Comparison of ENCODE assay signal across 20 mouse cellular contexts in genomic region chr6:51485646-51486045, GRCm38 (mm10). TPM values are rescaled to one million over a fixed set of nuclear protein-coding genes. Genes with fewer than 3 reads are reported as not detected.
DNase-seq lines count a peak whose midpoint lies in the region; ATAC-seq lines count a peak whose summit lies in the region.
"Had no signal": no experiment of that assay in that cellular context is flagged by ENCODE, and none has a peak within 500 bp of the region (broad histone marks: within the 10 kb centered on the region; RNA-seq: fewer than 3 reads in every experiment).

No protein-coding gene starts in this region.

- no peaks in the 10 kb centered on the region for H3K27me3 ChIP-seq in heart, embryonic 12.5 days (replicated peaks)
- no peaks in the 10 kb centered on the region for H3K27me3 ChIP-seq in midbrain, embryonic 11.5 days (ENCODE audit: control insufficient read depth, insufficient read depth, low read length)
- H3K27me3 ChIP-seq in midbrain, embryonic 13.5 days, result no peaks in the 10 kb centered on the region
- H3K27me3 ChIP-seq: embryonic facial prominence, embryonic 13.5 days; hindbrain, embryonic 13.5 days; neural tube, embryonic 13.5 days had no signal

- no peak overlapping the region for H3K4me2 ChIP-seq in heart, embryonic 12.5 days
- no peak overlapping the region for H3K4me2 ChIP-seq in midbrain, embryonic 11.5 days
- no peak overlapping the region for H3K4me2 ChIP-seq in midbrain, embryonic 13.5 days (replicated peaks)
- H3K4me2 ChIP-seq: embryonic facial prominence, embryonic 13.5 days; hindbrain, embryonic 13.5 days; neural tube, embryonic 13.5 days had no signal

- H3K9me3 ChIP-seq in heart, embryonic 12.5 days (replicated peaks), result peaks cover 5% of the 10 kb centered on the region
- H3K9me3 ChIP-seq in midbrain, embryonic 11.5 days (ENCODE audit: control insufficient read depth, low read length), result 0 out of 2 replicates have a peak, but pooled peaks cover 2% of the 10 kb centered on the region
- no peaks in the 10 kb centered on the region for H3K9me3 ChIP-seq in midbrain, embryonic 13.5 days
- H3K9me3 ChIP-seq: hindbrain, embryonic 13.5 days; neural tube, embryonic 13.5 days had no signal

- intact Hi-C loops in heart, postnatal 14 days (cut with DNase I), result no loop called here

- no peak overlapping the region for H3K4me3 ChIP-seq in heart, embryonic 12.5 days
- no peak overlapping the region for H3K4me3 ChIP-seq in midbrain, embryonic 11.5 days (ENCODE audit: low read depth, low read length)
- H3K4me3 ChIP-seq in midbrain, embryonic 13.5 days (replicated peaks), result no peak overlapping the region
- H3K4me3 ChIP-seq: embryonic facial prominence, embryonic 13.5 days; hindbrain, embryonic 13.5 days; left cerebral cortex, adult 2 months; neural tube, embryonic 13.5 days had no signal

- no peak overlapping the region for H3K9ac ChIP-seq in heart, embryonic 12.5 days
- no peak overlapping the region for H3K9ac ChIP-seq in midbrain, embryonic 11.5 days (ENCODE audit: low read length)
- H3K9ac ChIP-seq in midbrain, embryonic 13.5 days (replicated peaks), result no peak overlapping the region
- H3K9ac ChIP-seq: embryonic facial prominence, embryonic 13.5 days; hindbrain, embryonic 13.5 days; neural tube, embryonic 13.5 days had no signal

- peaks cover 29% of the 10 kb centered on the region for H3K4me1 ChIP-seq in heart, embryonic 12.5 days (replicated peaks)
- no peaks in the 10 kb centered on the region for H3K4me1 ChIP-seq in midbrain, embryonic 11.5 days (ENCODE audit: control insufficient read depth, insufficient read depth, low read length)
- H3K4me1 ChIP-seq in midbrain, embryonic 13.5 days (replicated peaks), result no peaks in the 10 kb centered on the region
- H3K4me1 ChIP-seq: embryonic facial prominence, embryonic 13.5 days; hindbrain, embryonic 13.5 days; neural tube, embryonic 13.5 days had no signal

- peaks cover 26% of the 10 kb centered on the region for H3K36me3 ChIP-seq in heart, embryonic 12.5 days
- peaks cover 8% of the 10 kb centered on the region for H3K36me3 ChIP-seq in midbrain, embryonic 11.5 days (ENCODE audit: control insufficient read depth, insufficient read depth, low read length)
- peaks cover 36% of the 10 kb centered on the region for H3K36me3 ChIP-seq in midbrain, embryonic 13.5 days

- WGBS in heart, embryonic 12.5 days, result 48% methylated on average over 2 of the region's 2 CpGs
- WGBS in midbrain, embryonic 11.5 days, result 69% methylated on average over 2 of the region's 2 CpGs
- 49% methylated on average over 2 of the region's 2 CpGs for whole genome bisulfite sequencing in midbrain, embryonic 13.5 days

- no peak for DNase-seq in heart, postnatal 14 days
- DNase-seq in midbrain, embryonic 11.5 days (ENCODE audit: low spot score, missing footprints), result peak; percentile 79
- peak; percentile 61 for DNase-seq in ZHBTc4 (ENCODE audit: low read depth, low spot score)
- no peak for DNase-seq in adrenal gland, postnatal 10 days
- DNase-seq in yolk sac, embryonic 10.5 days (ENCODE audit: low spot score), result no peak
- DNase-seq: adrenal gland, adult 2 months; cerebellum, adult 9-10 months; gastrocnemius, postnatal 10 days; kidney, adult 9 months; kidney, postnatal 25 days; left cerebral cortex, postnatal 4 days; lung, adult 2 months; thymus, postnatal 25 days had no signal

- peak overlapping the region; percentile 30; the same call in 1 of the 2 replicates for H3K27ac ChIP-seq in heart, embryonic 12.5 days (ENCODE audit: poor library complexity, severe bottlenecking)
- H3K27ac ChIP-seq in midbrain, embryonic 11.5 days (ENCODE audit: low read depth, low read length), result no peak overlapping the region
- no peak overlapping the region for H3K27ac ChIP-seq in midbrain, embryonic 13.5 days
- H3K27ac ChIP-seq: embryonic facial prominence, embryonic 13.5 days; hindbrain, embryonic 13.5 days; left cerebral cortex, adult 2 months; neural tube, embryonic 13.5 days had no signal

- ATAC-seq in heart, embryonic 12.5 days (ENCODE audit: insufficient number of reproducible peaks, low FRiP score), result no peak
- ATAC-seq in midbrain, embryonic 11.5 days (ENCODE audit: low FRiP score), result no peak
- no peak for ATAC-seq in midbrain, embryonic 13.5 days
- peak; percentile 80 for ATAC-seq in megakaryocyte-erythroid progenitor cell, adult 5-6 weeks (replicated peaks; ENCODE audit: low FRiP score, low TSS enrichment, poor library complexity, severe bottlenecking)

RNA-seq across cellular contexts. Expression of gene Cbx3, which starts 15.5 kb away (rescaled TPM):
- polyA plus RNA-seq in heart, embryonic 12.5 days (2016; fragmentation: Nextera tagmentation; extraction: Ambion mirVana), result 372 and 391 TPM in 2 replicates
- 10 to 100 TPM; 77.3 to 81.0 TPM for total RNA-seq in heart, postnatal 14 days (2021)
- polyA plus RNA-seq in midbrain, embryonic 11.5 days (2014; fragmentation: Nextera tagmentation; extraction: Ambion mirVana), result 757 and 781 TPM in 2 replicates
- 593 and 670 TPM in 2 replicates for polyA plus RNA-seq in midbrain, embryonic 13.5 days (2015; fragmentation: Nextera tagmentation; extraction: Ambion mirVana)
- total RNA-seq in megakaryocyte-erythroid progenitor cell, adult 5-6 weeks (2014; fragmentation: Nextera tagmentation), result 292 and 301 TPM in 2 replicates
- total RNA-seq in megakaryocyte-erythroid progenitor cell, adult 5-6 weeks (2017), result 423 and 530 TPM in 2 replicates
- 100 to 1,000 TPM; 109 to 125 TPM for total RNA-seq in adrenal gland, postnatal 10 days (2021)

RNA-seq across cellular contexts. Expression of gene Hnrnpa2b1, which starts 16.0 kb away (rescaled TPM):
- 1,461 and 1,470 TPM in 2 replicates for polyA plus RNA-seq in heart, embryonic 12.5 days (2016; fragmentation: Nextera tagmentation; extraction: Ambion mirVana)
- total RNA-seq in heart, postnatal 14 days (2021), result 100 to 1,000 TPM; 433 to 481 TPM
- 1,654 and 1,893 TPM in 2 replicates for polyA plus RNA-seq in midbrain, embryonic 11.5 days (2014; fragmentation: Nextera tagmentation; extraction: Ambion mirVana)
- 2,073 and 2,164 TPM in 2 replicates for polyA plus RNA-seq in midbrain, embryonic 13.5 days (2015; fragmentation: Nextera tagmentation; extraction: Ambion mirVana)
- 1,156 and 1,577 TPM in 2 replicates for total RNA-seq in megakaryocyte-erythroid progenitor cell, adult 5-6 weeks (2014; fragmentation: Nextera tagmentation)
- total RNA-seq in megakaryocyte-erythroid progenitor cell, adult 5-6 weeks (2017), result 1,688 and 2,170 TPM in 2 replicates
- 100 to 1,000 TPM; 559 to 669 TPM for total RNA-seq in adrenal gland, postnatal 10 days (2021)

RNA-seq across cellular contexts. Expression of gene Snx10, which starts 38.1 kb away (rescaled TPM):
- polyA plus RNA-seq in heart, embryonic 12.5 days (2016; fragmentation: Nextera tagmentation; extraction: Ambion mirVana), result 21.4 and 23.7 TPM in 2 replicates
- total RNA-seq in heart, postnatal 14 days (2021), result 10 to 100 TPM in 1 of 2 experiments, 1 to 10 TPM in 1; 7.3 to 10.8 TPM
- 52.0 and 53.4 TPM in 2 replicates for polyA plus RNA-seq in midbrain, embryonic 11.5 days (2014; fragmentation: Nextera tagmentation; extraction: Ambion mirVana)
- 48.7 and 49.6 TPM in 2 replicates for polyA plus RNA-seq in midbrain, embryonic 13.5 days (2015; fragmentation: Nextera tagmentation; extraction: Ambion mirVana)
- 17.0 and 36.2 TPM in 2 replicates for total RNA-seq in megakaryocyte-erythroid progenitor cell, adult 5-6 weeks (2014; fragmentation: Nextera tagmentation)
- 16.2 and 55.9 TPM in 2 replicates for total RNA-seq in megakaryocyte-erythroid progenitor cell, adult 5-6 weeks (2017)
- total RNA-seq in adrenal gland, postnatal 10 days (2021), result 10 to 100 TPM; 36.5 to 47.0 TPM

RNA-seq across cellular contexts. Expression of gene Nfe2l3, which starts 53.2 kb away (rescaled TPM):
- polyA plus RNA-seq in heart, embryonic 12.5 days (2016; fragmentation: Nextera tagmentation; extraction: Ambion mirVana), result 5.3 and 5.4 TPM in 2 replicates
- total RNA-seq in heart, postnatal 14 days (2021), result 1 to 10 TPM in 1 of 2 experiments, under 1 TPM in 1; 0.56 to 1.0 TPM
- 4.3 and 5.3 TPM in 2 replicates for polyA plus RNA-seq in midbrain, embryonic 11.5 days (2014; fragmentation: Nextera tagmentation; extraction: Ambion mirVana)
- 4.6 and 6.4 TPM in 2 replicates for polyA plus RNA-seq in midbrain, embryonic 13.5 days (2015; fragmentation: Nextera tagmentation; extraction: Ambion mirVana)
- not detected in 2 replicates for total RNA-seq in megakaryocyte-erythroid progenitor cell, adult 5-6 weeks (2014; fragmentation: Nextera tagmentation)
- total RNA-seq in megakaryocyte-erythroid progenitor cell, adult 5-6 weeks (2017), result not detected in 2 replicates
- 1 to 10 TPM in 1 of 2 experiments, under 1 TPM in 1; 0.75 to 1.1 TPM for total RNA-seq in adrenal gland, postnatal 10 days (2021)

Comparison
In these comparisons a context has a peak if more than half of its experiments do, and no peak if none do; other contexts are left out.
1. DNase-seq: peak in midbrain, embryonic 11.5 days (single experiment) and ZHBTc4 (single experiment); none in heart, postnatal 14 days (0 of 2), adrenal gland, postnatal 10 days (single experiment) and yolk sac, embryonic 10.5 days (single experiment).